ENCODE assay signal across 22 mouse cellular contexts in the genomic region with DNA sequence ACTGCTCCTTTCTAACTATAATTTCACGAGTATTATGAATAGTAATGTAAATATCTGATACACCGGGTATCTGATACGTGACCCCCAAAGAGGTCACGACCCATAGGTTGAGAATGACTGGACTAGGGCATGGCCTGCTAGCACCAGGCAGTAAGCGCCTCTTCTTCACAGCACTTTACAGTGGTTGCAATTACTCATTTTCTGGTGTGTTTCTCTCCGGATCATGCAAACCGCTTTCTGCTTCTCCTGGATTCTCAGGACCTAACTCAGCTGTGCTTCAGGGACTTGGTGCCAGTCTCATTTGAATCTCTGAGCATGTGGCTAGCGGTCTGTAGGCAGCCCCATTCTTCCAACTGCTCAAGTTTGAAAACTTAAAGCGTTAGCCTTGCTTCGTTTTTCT. TPM values are rescaled to one million over a fixed set of nuclear protein-coding genes. Genes with fewer than 3 reads are reported as not detected.
DNase-seq lines count a peak whose midpoint lies in the region; ATAC-seq and TF ChIP-seq lines count a peak whose summit lies in the region.
"Had no signal": no experiment of that assay in that cellular context is flagged by ENCODE, and none has a peak within 500 bp of the region (broad histone marks: within the 10 kb centered on the region; RNA-seq: fewer than 3 reads in every experiment).

No protein-coding gene starts in this region.

- no peak overlapping the region for H3K4me3 ChIP-seq in midbrain, embryonic 11.5 days (ENCODE audit: low read depth, low read length)
- H3K4me3 ChIP-seq in midbrain, postnatal 0 days (ENCODE audit: low read depth, low read length), result no peak overlapping the region

- no peak overlapping the region for H3K9ac ChIP-seq in midbrain, embryonic 11.5 days (ENCODE audit: low read length)
- H3K9ac ChIP-seq in midbrain, postnatal 0 days (replicated peaks; ENCODE audit: low read length, poor library complexity, severe bottlenecking), result no peak overlapping the region

- H3K9me3 ChIP-seq in midbrain, embryonic 11.5 days (ENCODE audit: control insufficient read depth, low read length), result no peaks in the 10 kb centered on the region
- H3K9me3 ChIP-seq in midbrain, postnatal 0 days (ENCODE audit: low read length), result no peaks in the 10 kb centered on the region
- H3K9me3 ChIP-seq: G1E had no signal

- peak; percentile 57 for DNase-seq in heart, adult 11 months
- DNase-seq in heart, adult 18-20 months, result no peak
- DNase-seq in midbrain, embryonic 11.5 days (ENCODE audit: low spot score, missing footprints), result peak; percentile 64
- DNase-seq in midbrain, postnatal 0 days (ENCODE audit: low spot score), result no peak
- DNase-seq in testis, postnatal 10 days (ENCODE audit: low spot score), result peak; percentile 15
- DNase-seq in testis, postnatal 14 days (ENCODE audit: low spot score), result no peak
- DNase-seq in urinary bladder, postnatal 14 days (ENCODE audit: low spot score), result peak; percentile 0
- DNase-seq in urinary bladder, postnatal 10 days (ENCODE audit: low spot score), result no peak
- DNase-seq: adrenal gland, adult 2 months; adrenal gland, adult 8-10 months; adrenal gland, postnatal 10 days; adrenal gland, postnatal 14 days; adrenal gland, postnatal 25 days; adrenal gland, postnatal 36 days; B cell, adult 2 months; cerebellum, adult 11 months; cerebellum, adult 11-12 months had no signal

- WGBS in midbrain, embryonic 11.5 days, result 87% methylated on average over 10 of the region's 10 CpGs
- WGBS in midbrain, postnatal 0 days, result 89% methylated on average over 10 of the region's 10 CpGs

- TF ChIP-seq CTCF in midbrain, postnatal 0 days (IDR thresholded peaks at IDR 0.05), result no peak

- no peaks in the 10 kb centered on the region for H3K27me3 ChIP-seq in midbrain, embryonic 11.5 days (ENCODE audit: control insufficient read depth, insufficient read depth, low read length)
- no peaks in the 10 kb centered on the region for H3K27me3 ChIP-seq in midbrain, postnatal 0 days (ENCODE audit: insufficient read depth, low read length)
- H3K27me3 ChIP-seq: CH12.LX, Patski had no signal

- H3K36me3 ChIP-seq in midbrain, embryonic 11.5 days (ENCODE audit: control insufficient read depth, insufficient read depth, low read length), result no peaks in the 10 kb centered on the region
- H3K36me3 ChIP-seq in midbrain, postnatal 0 days (ENCODE audit: insufficient read depth, low read length), result no peaks in the 10 kb centered on the region

- ATAC-seq in midbrain, embryonic 11.5 days (ENCODE audit: low FRiP score), result no peak
- ATAC-seq in midbrain, postnatal 0 days (ENCODE audit: low FRiP score), result no peak
- ATAC-seq: activated CD4-positive, CD25-positive, alpha-beta regulatory T cell, adult 4 months; CD4-positive, CD25-positive, alpha-beta regulatory T cell, adult 4 months; Patski had no signal

- no peaks in the 10 kb centered on the region for H3K4me1 ChIP-seq in midbrain, embryonic 11.5 days (ENCODE audit: control insufficient read depth, insufficient read depth, low read length)
- H3K4me1 ChIP-seq in midbrain, postnatal 0 days (ENCODE audit: insufficient read depth, low read length), result no peaks in the 10 kb centered on the region

- no peak overlapping the region for H3K4me2 ChIP-seq in midbrain, embryonic 11.5 days
- H3K4me2 ChIP-seq in midbrain, postnatal 0 days (ENCODE audit: low read depth, low read length, poor library complexity, severe bottlenecking), result no peak overlapping the region

- H3K27ac ChIP-seq in midbrain, embryonic 11.5 days (ENCODE audit: low read depth, low read length), result no peak overlapping the region
- no peak overlapping the region for H3K27ac ChIP-seq in midbrain, postnatal 0 days (ENCODE audit: low read depth, low read length)

RNA-seq across cellular contexts. Expression of a gene that starts 45.3 kb away (rescaled TPM):
- 1 to 10 TPM; 3.9 to 5.9 TPM for total RNA-seq in heart, adult 18-20 months (2021)
- 14.0 and 15.1 TPM in 2 replicates for polyA plus RNA-seq in midbrain, embryonic 11.5 days (2014; fragmentation: Nextera tagmentation; extraction: Ambion mirVana)
- 13.4 and 16.7 TPM in 2 replicates for total RNA-seq in midbrain, postnatal 0 days (2014; rRNA removed)
- 11.5 and 12.6 TPM in 2 replicates for polyA plus RNA-seq in midbrain, postnatal 0 days (2015; fragmentation: Nextera tagmentation; extraction: Ambion mirVana)

Comparison
In these comparisons a context has a peak if more than half of its experiments do, and no peak if none do; other contexts are left out.
1. DNase-seq: peak in heart, adult 11 months (single experiment), midbrain, embryonic 11.5 days (single experiment), testis, postnatal 10 days (single experiment) and urinary bladder, postnatal 14 days (single experiment); none in heart, adult 18-20 months (0 of 2), midbrain, postnatal 0 days (single experiment), testis, postnatal 14 days (single experiment) and urinary bladder, postnatal 10 days (single experiment).